Mouse (Mus musculus) macrophage (primary cell): ENCODE results near the gene Rbm12. TPM values are rescaled to one million over a fixed set of nuclear protein-coding genes. Genes with fewer than 3 reads are reported as not detected.
"Not testable (repeated sequence)": the region's sequence is repeated elsewhere in the genome, so short reads cannot be mapped to it uniquely, and the experiment has no call there.

Experiments
- H3K27ac ChIP-seq: fragments of 350-480 bp; formaldehyde crosslinking; 2 replicates; pipeline ENCODE4 v1.9.0; 2021
- H3K36me3 ChIP-seq: fragments of 350-480 bp; formaldehyde crosslinking; 2 replicates; pipeline ENCODE4 v1.9.0; 2021; ENCODE audit errors: inconsistent target
- H3K4me3 ChIP-seq: fragments of 350-480 bp; formaldehyde crosslinking; 2 replicates; pipeline ENCODE4 v1.9.0; 2021; ENCODE audit errors: inconsistent target
- H3K79me2 ChIP-seq: fragments of 350-480 bp; formaldehyde crosslinking; 2 replicates; pipeline ENCODE4 v1.9.0; 2021; ENCODE audit errors: inconsistent target
- WGBS: methylation state at CpG from one replicate; pipeline ENCODE4 v1.1.7; 2026; ENCODE audit warnings: inconsistent platforms; ENCODE audit not compliant: missing documents; 5-methylcytosine and 5-hydroxymethylcytosine counted together
- polyA plus RNA-seq: library from polyadenylated mRNA; stranded (reverse); fragments of 250-400 nt; gene quantifications from 3 replicates; pipeline ENCODE4 v1.2.4, GENCODE M21; 2018; ENCODE audit warnings: inconsistent platforms

The Rbm12 gene
- polyA plus RNA-seq, 1 experiment from 2014 or later = 20.5 TPM

GRCm38 (mm10) chr2:156112080-156112423, 274 bp upstream of the Rbm12 start:
- H3K79me2 ChIP-seq = peaks cover 44% of the 10 kb centered on the region
- H3K4me3 ChIP-seq = peak overlapping the region; percentile 73
- not testable (repeated sequence) for H3K36me3 ChIP-seq, H3K27ac ChIP-seq
- WGBS = 0% methylated on average over 2 of the region's 5 CpGs

GRCm38 (mm10) chr2:156110627-156111357, 986 bp downstream of the Rbm12 start:
- Histone ChIP-seq H3K79me2 (peaks cover 56% of the 10 kb centered on the region), H3K27ac (no peak overlapping the region), H3K4me3 (peak overlapping the region; percentile 73), H3K36me3 (no peaks in the 10 kb centered on the region)
- WGBS = 1% methylated on average over 16 of the region's 16 CpGs

GRCm38 (mm10) chr2:156091926-156092325, 19.9 kb downstream of the Rbm12 start:
- Histone ChIP-seq H3K36me3 (peaks cover 28% of the 10 kb centered on the region; the same call in 1 of the 2 replicates), H3K79me2 (peaks cover 79% of the 10 kb centered on the region), H3K27ac (no peak overlapping the region), H3K4me3 (no peak overlapping the region)
- WGBS = 88% methylated on average over 5 of the region's 5 CpGs

GRCm38 (mm10) chr2:156089799-156090198, 22.0 kb downstream of the Rbm12 start:
- WGBS = 100% methylated on average over 1 of the region's 1 CpGs

GRCm38 (mm10) chr2:156087391-156088110, 24.2 kb downstream of the Rbm12 start:
- 91% methylated on average over 7 of the region's 7 CpGs for WGBS
- Histone ChIP-seq H3K27ac (no peak overlapping the region), H3K36me3 (0 out of 2 replicates have a peak, but pooled peaks cover 12% of the 10 kb centered on the region), H3K4me3 (no peak overlapping the region), H3K79me2 (peaks cover 52% of the 10 kb centered on the region)

More at GRCm38 (mm10) chr2:156089799-156090198, 22.0 kb downstream of the Rbm12 start:
- Histone ChIP-seq H3K36me3 (0 out of 2 replicates have a peak, but pooled peaks cover 12% of the 10 kb centered on the region), H3K79me2 (peaks cover 57% of the 10 kb centered on the region), H3K4me3 (no peak overlapping the region), H3K27ac (no peak overlapping the region)

- H3K79me2 ChIP-seq = peaks cover 40% of the 10 kb centered on the region; the same call in 1 of the 2 replicates
- WGBS = 94% methylated on average over 3 of the region's 3 CpGs
- 0 out of 2 replicates have a peak, but pooled peaks cover 3% of the 10 kb centered on the region for H3K36me3 ChIP-seq
- no peak overlapping the region for H3K27ac ChIP-seq
- no peak overlapping the region for H3K4me3 ChIP-seq
Observed at GRCm38 (mm10) chr2:156084541-156084940, 27.2 kb downstream of the Rbm12 start.

- Histone ChIP-seq H3K4me3 (no peak overlapping the region), H3K27ac (no peak overlapping the region), H3K79me2 (peaks cover 35% of the 10 kb centered on the region; the same call in 1 of the 2 replicates), H3K36me3 (peaks cover 39% of the 10 kb centered on the region)
- 91% methylated on average over 7 of the region's 7 CpGs for WGBS
Observed at GRCm38 (mm10) chr2:156080391-156080790, 31.4 kb downstream of the Rbm12 start.

- 78% methylated on average over 4 of the region's 4 CpGs for WGBS
- Histone ChIP-seq H3K36me3 (peaks cover 45% of the 10 kb centered on the region), H3K27ac (no peak overlapping the region), H3K79me2 (peaks cover 35% of the 10 kb centered on the region; the same call in 1 of the 2 replicates), H3K4me3 (no peak overlapping the region)
Observed at GRCm38 (mm10) chr2:156079674-156080073, 32.1 kb downstream of the Rbm12 start.

- Histone ChIP-seq H3K27ac (no peak overlapping the region), H3K79me2 (peaks cover 33% of the 10 kb centered on the region; the same call in 1 of the 2 replicates), H3K36me3 (peaks cover 50% of the 10 kb centered on the region), H3K4me3 (no peak overlapping the region)
- 83% methylated on average over 8 of the region's 8 CpGs for WGBS
Observed at GRCm38 (mm10) chr2:156079183-156079560, 32.6 kb downstream of the Rbm12 start.

- H3K27ac ChIP-seq = no peak overlapping the region
- H3K36me3 ChIP-seq = peaks cover 56% of the 10 kb centered on the region
- H3K79me2 ChIP-seq = peaks cover 28% of the 10 kb centered on the region; the same call in 1 of the 2 replicates
- H3K4me3 ChIP-seq = no peak overlapping the region
- WGBS = 93% methylated on average over 16 of the region's 16 CpGs
Observed at GRCm38 (mm10) chr2:156078421-156079182, 33.2 kb downstream of the Rbm12 start.

- WGBS = 95% methylated on average over 7 of the region's 7 CpGs
Observed at GRCm38 (mm10) chr2:156077461-156077860, 34.3 kb downstream of the Rbm12 start.

GRCm38 (mm10) chr2:156073725-156074124, 38.1 kb downstream of the Rbm12 start:
- H3K36me3 ChIP-seq = peaks cover 65% of the 10 kb centered on the region
- 97% methylated on average over 15 of the region's 15 CpGs for WGBS
- no peaks in the 10 kb centered on the region for H3K79me2 ChIP-seq
- H3K27ac ChIP-seq = no peak overlapping the region
- no peak overlapping the region for H3K4me3 ChIP-seq

More at GRCm38 (mm10) chr2:156077461-156077860, 34.3 kb downstream of the Rbm12 start:
- Histone ChIP-seq H3K27ac (no peak overlapping the region), H3K36me3 (peaks cover 67% of the 10 kb centered on the region), H3K4me3 (no peak overlapping the region), H3K79me2 (peaks cover 18% of the 10 kb centered on the region; the same call in 1 of the 2 replicates)

GRCm38 (mm10) chr2:156071236-156071635, 40.5 kb downstream of the Rbm12 start:
- 95% methylated on average over 10 of the region's 10 CpGs for WGBS
- H3K79me2 ChIP-seq = no peaks in the 10 kb centered on the region
- no peak overlapping the region for H3K27ac ChIP-seq
- no peak overlapping the region for H3K4me3 ChIP-seq
- peaks cover 40% of the 10 kb centered on the region for H3K36me3 ChIP-seq

GRCm38 (mm10) chr2:156067916-156068315, 43.9 kb downstream of the Rbm12 start:
- Histone ChIP-seq H3K36me3 (peaks cover 8% of the 10 kb centered on the region; the same call in 1 of the 2 replicates), H3K4me3 (no peak overlapping the region), H3K27ac (no peak overlapping the region), H3K79me2 (no peaks in the 10 kb centered on the region)
- WGBS = 97% methylated on average over 10 of the region's 10 CpGs
